Mouse (Mus musculus): ENCODE measurements around the gene Fev. TPM values are rescaled to one million over a fixed set of nuclear protein-coding genes. Genes with fewer than 3 reads are reported as not detected.
A peak's percentile ranks its signal among the peaks of the same experiment; 100 is the strongest.

Gene Fev
- total RNA-seq (2021): 1 to 10 TPM in 1 of 2 experiments, under 1 TPM in 1; 0.93 to 1.1 TPM
- long read RNA-seq, experiment 1, partial matches to known transcripts: 0 of 1 reads
- long read RNA-seq, experiment 1, other reads (novel, unspliced or antisense): 1 of 1 reads
- long read RNA-seq, experiment 2, partial matches to known transcripts: 0 of 3 reads
- long read RNA-seq, experiment 2, other reads (novel, unspliced or antisense): 1 of 3 reads

DNA sequence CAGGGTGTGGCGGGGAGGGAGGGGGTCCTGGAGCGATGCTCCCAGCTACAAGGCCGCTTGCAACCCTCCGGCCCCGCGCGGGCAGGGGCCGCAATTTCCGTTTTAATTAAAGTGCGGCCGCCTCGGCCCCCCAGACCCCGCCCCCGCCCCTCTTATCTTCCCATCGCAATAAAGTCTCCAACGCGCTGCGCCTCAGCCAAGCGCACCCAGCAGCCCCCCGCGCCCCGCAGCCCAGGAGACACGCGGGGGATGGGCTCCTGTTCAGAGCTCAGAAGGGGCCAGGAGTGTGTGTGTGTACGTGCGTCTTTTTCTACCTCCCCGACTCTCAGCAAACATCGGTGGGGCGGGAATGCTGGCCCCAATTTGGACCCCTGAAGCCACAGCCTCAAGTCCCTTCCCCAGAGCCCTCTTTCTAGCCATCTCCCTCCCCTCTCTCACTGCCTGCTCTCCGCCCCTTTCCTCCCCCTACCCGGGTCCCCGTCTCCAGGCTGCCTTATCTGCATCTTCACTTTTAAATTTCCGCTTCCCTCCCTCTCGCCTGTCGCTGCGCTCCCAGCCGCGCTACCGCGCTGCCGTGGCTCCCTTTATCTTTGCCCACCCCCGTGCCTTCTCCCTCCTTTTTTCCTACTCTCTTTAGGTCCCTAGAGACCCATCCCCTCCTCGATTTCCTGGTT lies at the start of gene Fev:
Gene Fev, minus strand, starts transcription at position 51 of the 674 bp plus-strand sequence.
- DNase-seq: no peak

DNA sequence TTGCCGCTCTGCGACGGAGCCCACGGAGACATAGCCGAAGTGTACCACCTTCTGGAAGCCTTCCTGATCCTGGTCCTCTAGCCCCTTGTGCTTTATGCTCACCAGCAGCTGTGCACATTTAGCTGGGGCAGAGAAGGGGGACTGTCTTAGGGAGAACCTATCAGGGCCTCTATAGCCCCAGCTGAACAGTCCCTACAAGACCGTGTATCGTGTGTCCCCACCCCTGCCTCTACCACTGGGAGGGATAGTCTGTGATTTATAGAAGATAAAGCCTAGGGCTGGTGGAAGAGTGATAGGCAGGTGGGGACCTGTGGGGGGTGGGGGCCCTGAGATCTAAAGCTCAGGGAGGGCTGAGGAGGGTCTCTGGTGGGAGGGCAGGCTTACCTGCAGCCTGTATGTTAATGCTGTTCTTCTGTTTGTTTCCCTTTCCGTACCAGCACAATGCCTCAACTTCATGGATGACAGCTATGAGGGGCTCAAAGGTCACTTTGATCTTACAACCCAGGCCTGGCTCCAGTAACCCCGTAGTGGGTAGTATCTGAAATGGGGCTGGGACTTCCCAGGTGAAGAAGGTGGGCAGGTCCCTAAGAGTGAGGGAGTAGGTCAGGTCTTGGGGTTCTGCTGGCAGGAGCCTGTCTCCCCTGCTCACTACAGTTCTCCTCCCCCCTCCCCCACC lies 42.5 kb upstream of the Fev start:
- no peak for DNase-seq

DNA sequence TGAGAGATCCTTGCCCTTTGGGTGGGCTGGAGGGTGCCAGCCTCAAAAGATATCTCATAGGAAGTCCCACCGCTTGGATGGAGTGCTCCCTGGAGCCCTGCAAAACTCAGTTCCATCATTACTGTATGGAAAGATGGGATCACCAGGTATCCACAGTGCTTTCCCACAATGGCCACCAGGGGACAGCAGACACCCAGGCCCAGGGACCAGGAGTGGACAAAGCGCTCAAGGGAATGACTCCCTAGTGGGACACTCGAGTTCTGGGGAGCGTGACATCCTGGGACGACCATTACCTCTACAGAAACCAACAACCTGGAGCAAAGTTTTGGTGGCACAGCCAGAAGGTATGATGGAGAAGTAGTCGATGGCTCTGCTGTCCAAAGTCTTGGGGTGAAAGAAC lies 41.5 kb upstream of the Fev start:
- peak; percentile 61 to 67 for DNase-seq

DNA sequence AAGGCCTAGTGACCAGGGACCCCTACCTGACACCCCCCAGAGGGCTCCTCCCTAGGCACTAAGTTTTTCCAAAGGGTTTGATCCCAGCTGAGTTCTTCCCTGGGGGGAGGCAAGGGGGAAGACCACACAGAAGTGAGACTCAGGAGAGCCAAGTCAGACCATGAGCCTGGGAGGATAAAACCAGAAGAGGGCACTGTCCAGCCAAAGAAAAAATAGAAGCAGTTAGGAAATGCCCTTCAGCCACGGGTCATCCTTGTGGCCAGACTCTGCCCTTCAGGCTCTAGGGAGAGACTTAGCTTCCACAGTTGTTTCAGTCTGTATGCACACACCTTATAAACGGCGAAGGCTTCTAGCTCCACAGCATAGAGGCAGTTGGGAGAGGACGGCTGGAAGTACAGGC lies 39.2 kb upstream of the Fev start:
- DNase-seq: no peak

DNA sequence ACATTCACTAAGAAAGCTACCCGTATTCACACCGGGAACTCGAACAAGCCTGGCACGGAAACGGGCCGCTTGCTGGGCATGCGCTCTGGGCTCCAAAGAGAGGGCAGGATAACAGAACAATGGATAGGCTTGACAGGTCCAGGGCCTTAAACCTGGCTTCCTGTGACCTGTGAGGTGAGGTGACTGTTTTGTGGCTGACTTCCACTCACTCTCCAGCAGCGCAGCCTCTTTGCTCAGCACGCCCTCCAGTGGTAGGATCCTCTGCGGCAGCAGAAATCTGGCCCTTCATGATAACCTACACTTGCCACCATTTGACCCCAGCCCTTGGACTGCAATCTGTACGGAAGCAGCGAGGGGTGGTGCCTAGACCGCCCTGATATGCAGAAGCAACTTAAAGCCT lies 30.5 kb upstream of the Fev start:
- no peak for DNase-seq

DNA sequence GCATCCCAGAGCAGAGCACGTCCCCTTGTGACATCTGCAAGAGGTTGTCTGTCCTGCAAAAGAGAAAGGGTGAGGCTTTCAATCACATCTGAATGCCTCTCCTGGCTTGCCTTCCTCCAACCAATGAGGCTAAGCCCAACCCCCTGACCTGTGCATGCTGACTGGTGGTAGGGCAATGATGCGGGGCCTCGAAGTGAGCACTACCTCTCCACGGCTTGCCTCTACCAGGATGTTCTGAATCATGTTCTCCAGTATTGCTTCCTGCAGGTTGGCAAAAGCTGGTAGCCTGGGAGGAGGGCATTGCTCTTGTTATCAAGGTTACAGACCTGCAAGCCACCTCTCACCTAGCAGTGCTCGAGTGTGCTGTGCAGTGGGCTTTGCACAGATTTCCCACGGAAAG lies 17.0 kb upstream of the Fev start:
- DNase-seq: no peak

DNA sequence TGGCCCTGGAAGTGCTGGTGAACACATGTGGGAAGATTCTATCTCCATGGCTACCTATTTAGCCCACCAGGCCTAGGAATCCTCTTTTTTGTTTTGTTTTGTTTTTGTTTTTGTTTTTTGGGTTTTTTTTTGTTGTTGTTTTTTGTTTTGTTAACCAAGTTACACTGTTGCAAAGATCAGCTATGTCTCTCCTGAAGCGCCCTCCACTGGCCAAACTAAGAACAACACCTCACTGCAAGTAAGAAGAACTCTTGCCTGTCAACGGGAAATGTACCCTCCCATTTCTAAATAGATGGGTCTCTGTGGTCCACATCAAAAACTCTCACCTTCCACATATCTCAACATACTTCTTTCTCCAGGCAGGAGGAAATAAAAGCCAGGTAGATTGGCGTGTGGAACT lies 16.5 kb upstream of the Fev start:
- DNase-seq: peak; percentile 67 to 72

DNA sequence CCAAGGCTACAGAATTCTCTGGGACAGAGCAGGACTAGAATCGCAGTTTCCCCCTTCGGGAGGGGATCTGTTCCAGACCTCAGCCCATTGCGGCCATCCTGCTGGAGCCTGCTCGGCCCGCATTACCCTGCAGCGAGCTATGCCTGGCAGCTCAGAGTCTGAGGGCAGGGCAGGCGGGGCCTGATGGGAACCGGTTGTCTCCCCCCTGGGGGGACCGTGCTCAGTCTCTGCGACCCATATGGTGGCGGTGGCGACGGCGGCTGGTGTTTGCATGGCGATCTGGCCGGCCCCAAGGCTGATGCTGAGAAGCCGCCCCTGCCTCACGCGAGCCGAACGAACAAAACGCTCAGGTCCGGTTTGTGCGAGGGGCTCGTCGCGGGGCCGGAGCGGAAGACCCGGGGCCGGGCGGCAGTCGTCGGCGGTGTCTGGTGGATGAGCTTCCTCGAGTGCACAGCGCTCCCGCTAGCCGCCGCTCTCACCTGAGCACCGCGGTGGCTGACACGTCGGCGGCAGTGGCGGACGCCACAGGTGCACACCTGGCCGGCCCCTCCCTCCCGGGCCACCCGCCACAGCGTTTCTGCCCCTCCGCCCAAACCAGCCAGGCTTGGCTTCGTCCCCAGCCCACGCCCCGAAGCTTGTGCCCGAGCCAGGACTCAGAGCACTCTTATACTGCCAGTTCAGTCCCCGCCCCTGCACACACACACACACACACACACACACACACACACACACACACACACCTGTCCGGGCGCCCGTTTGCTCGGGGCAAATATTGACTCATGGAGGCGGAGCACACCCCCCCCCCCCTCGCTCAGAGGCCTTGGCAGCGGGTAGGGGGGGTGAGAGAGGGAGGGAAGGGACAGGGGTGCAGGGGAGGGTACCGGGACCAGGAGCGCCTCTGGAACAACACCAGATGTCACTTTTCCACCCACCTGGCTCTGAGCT lies 15.4 kb upstream of the Fev start:
- peak; percentile 34 to 50 for DNase-seq

DNA sequence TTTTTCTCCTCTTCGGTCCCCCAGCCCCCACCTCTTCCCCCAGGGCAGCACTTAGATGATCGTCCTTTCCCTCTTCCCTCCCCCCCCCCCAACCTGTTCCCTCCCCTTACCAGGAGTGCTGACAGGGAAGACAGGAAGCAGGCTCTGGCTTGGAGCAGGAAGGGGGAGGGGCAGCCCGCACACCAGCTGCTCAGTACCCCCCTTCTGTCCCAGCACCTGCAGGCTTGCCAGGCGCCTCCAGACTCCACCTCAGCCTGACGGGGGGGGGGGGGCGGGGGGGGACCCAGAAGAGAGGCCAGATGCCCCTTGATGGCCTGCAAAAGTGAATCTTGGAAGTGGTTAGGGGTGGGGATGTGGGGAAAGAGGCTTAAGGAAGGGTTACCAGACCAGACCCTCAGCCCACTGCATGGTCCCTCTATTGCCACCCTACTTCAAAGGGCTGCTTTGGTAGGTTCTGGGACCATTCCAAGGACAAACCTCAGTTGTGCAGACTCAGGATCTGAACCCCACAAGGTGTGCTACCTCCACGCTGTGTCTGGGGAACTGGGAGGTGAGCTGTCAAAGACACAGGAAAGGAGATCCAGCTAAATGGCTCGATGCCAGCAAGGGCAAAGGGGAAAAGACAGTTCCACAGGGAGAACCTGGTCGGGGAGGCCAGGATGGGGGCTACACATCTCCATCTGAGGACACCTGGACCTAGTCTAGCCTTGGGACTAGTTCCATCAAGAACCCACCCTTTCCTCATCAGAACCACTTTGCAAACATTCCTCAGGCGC lies 13.6 kb upstream of the Fev start:
- DNase-seq: no peak

DNA sequence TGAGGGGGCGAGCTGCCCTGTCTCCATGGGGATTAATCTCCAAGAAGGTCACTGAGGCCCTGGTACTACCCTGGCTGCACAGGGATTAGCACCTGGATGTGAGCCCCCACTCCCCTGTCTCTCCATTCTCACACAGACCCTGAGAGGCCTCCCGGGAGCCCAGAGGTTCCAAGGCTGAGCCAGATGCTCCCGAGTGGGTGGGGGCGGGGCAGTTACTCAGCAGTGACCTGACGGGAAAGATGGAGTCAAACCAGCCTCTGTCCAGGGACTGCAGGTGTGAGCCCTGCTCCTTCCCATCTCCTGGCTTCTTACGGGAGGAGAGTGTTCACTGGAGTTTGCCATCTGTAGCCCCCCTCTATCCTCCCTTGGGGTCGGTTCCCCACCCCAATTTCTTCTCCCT lies 12.8 kb upstream of the Fev start:
- no peak for DNase-seq

DNA sequence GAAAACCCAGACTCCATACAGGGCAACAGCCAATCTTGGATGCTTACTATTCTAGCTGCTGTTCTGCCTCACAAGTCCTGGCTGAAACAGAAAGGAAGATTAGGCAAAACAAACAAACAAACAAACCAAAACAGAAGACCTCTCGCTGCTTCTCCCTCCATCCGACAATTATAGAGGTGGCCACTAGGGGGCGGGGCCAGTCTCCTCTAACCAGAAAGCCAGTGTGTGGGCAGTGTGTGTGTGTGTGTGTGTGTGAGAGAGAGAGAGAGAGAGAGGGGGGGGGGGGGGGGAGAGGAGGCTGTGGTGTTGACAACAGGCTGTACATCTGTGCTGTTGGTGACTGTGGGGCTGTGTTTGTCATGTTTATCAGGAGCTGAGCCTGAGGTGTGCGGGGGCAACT lies 9.7 kb upstream of the Fev start:
- peak; percentile 66 to 76 for DNase-seq

DNA sequence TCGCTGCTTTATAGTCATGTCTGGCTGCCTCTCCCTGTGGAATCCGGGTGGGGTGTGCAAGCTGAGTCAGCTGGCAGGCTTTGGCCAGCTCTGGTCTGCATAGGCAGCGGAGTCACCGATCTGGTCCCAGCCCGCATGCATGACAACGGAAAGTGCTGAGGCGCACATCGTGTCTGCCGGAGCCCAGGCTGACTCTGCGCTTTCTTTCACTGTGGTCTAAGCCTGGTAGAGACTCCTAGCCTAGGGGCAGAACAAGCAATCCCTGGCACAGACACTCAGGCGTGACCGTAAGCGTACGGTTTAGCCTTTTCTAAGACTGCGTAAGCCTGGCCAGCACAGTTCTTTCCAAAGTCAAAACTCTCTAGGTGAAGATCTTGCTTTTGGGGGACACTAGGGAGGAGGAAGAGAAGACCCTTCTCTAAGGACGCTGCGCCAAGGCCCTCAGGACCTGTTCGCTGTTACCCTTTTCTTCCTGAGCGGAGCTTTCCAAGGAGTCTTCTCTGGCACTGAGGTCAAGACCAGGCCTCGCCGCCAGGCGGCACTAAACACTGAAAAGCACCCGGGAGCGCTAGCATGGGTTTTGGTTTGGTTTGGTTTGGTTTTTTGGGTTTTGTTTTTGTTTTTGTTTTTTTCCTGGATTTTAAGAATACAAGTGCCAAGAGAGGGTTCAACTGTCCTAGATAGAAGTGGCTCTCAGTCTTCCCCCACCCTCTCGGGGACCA lies 8.1 kb upstream of the Fev start, which contains the start of gene Cryba2:
Gene Cryba2, minus strand, starts transcription at position 10 of the 722 bp plus-strand sequence.
- DNase-seq: peak; percentile 56 to 70

DNA sequence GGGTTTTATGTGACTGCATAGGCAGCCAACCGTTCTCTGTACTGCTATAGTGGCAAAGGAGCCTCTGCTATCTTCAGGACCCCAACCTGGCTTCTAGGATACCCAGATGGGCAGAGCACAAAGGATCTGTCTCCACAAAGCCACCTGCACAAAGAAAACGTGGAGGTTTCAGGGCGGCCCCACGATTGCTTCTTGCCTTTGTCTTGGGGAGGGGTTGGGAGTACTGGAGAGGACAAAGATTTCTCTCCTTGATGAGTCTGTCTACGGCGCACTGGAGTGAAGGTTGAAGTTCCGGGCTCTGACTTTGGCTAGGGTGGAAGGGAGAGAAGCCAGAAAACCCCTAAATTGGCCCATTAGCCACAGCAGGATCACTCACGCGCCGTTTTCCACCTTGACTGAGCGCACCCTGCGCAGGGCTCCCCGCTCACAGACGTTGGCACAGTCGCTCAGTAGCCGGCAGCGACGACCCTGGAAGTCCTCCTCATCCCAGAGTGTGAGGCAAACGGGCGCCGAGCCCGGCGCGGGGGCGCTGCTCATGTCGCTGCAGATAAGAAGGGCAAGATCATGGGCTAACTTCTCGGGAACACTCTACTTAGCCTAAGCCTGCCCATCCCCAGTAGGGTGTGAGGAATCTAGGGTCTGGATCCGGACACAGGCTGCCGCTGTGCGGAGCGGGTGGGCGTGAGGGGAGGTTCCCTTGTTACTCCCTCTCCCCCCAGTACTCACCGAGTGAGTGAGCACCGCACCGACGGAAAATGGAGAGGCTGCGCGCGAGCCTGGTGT lies 7.3 kb upstream of the Fev start:
- DNase-seq: no peak

DNA sequence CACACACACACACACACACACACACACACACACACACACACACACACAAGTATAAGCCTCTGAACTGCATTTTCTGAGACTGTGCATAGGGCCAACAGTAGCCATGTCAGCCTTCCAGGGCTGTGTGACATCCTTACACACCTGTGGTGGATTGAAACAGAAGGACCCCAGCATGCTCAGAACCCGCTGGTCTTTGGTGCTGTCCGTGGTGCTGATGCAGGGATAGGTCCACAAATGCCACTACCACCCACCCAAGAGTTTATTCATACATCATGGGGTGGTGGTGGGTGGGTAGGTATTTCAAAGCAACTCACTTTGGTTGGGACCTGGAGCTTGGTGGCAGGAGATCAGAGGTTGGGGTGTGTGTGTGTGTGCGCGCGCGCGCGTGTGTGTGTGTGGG lies 6.3 kb upstream of the Fev start:
- DNase-seq: peak; percentile 33 to 63

DNA sequence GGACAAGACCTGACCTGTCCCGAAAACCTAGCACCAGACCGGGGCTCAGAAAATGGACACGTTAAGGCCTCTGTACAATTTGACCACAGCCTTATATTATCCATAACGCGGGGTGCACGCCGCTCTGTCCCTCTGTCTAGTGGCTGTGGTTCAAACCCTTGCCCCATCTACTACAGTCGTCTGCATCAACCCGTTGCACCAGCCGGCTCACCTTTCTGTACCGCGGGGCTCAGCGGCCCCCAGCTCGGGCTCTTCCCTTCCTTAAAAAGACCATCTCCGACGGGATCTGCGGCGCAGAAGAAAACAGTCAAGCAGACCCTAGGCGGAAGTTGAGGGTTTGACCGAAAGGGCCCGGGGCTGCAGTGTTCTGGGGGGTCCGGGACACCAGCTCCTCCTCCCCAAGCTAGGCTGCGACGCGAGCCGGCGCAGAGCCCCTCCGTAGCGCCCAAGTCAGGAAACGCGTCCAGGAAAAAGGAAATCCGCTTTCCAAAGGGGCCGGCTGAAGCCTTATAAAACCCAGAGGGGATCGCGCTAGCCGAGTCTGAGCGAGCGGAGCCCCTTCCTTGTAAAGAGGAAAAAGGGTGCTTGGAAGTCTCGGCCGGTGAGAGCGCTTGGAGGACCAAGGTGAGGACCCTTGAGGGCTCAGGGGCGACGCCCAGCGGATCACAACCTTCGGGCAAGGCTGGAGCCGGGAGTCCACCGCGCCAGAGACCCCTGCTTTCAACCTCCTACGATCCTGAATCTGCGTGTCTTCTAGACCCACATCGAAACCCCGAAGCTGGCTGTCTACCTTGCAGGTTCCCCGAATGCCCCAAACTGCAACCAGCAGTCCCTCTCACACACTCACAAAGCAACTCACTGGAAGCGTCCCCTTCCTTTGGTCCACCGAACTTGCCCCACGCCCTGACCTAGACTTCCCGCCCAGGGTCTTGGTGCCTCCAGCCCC lies 750 bp downstream of the Fev start:
- DNase-seq: no peak

DNA sequence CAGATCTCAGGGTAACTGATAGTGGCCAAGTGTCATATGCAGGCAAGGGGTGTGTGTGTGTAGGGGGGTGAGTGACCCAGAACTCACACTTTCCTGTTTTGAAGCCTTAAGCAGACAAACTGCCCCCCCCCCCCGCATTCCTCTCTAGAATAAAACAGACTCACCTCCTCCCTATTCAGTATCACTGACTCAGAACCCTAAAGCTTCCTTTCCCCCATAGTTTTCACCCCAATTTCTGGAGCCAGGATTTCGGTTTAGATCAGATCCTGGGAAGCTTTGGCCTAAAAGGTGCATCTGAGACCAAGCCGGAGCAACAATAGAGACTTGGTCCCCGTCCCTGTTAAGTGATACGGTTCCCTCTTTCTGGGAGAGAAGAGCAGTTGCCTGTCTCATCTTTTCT lies 1.8 kb downstream of the Fev start:
- no peak for DNase-seq

DNA sequence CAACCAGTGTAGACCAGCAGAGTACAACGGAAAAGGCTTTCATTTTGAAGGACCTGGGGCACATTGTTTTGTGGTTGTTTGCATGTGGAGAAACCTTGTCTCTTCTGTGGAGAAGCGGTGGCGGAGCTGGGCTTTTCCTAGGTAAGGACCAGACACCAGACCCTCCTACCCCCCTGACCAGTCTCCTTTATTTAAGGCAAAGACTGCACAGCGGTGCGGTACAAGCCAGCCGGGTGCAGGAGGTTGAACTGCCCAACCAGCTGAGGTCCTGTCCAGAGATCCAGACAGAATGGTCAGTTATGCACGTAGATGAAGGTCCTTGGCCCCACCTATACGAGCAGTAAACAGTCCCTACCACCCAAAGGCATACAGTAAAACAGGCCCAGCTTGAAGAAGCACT lies 2.4 kb downstream of the Fev start:
- DNase-seq: no peak

DNA sequence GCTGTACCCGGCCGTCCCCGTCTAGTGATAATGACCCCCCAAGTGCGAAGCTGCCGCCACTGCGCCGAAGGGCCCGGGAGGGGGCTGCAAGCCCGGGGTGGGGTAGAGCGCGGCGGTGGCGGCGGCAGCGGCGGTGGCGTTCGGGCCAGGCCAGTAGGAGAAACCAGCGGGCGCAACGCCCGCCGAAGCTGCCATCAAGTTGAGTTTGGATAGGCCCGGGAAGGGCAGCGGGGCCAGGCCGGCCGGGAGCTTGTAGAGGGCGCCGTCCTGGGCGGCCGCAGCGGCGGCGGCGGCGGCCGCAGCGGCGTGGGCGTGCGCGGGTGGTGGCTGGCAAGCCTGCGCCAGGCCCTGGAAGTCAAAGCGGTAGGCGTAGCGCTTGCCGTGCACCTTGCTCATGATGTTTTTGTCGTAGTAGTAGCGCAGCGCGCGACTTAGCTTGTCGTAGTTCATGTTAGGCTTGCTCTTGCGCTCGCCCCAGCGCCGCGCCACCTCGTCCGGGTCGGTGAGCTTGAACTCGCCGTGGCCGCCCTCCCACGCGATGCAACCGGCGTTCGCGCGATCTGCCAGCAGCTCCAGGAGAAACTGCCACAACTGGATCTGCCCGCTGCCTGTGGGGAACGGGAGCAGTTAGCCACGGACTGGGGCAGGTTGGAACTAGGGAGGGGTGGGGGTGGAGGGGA lies 3.0 kb downstream of the Fev start:
- peak; percentile 29 to 31 for DNase-seq

Measured in adrenal gland, postnatal 36 days (tissue).